Mouse (Mus musculus) mouse embryonic stem cell (cell line): ENCODE measurements around the gene Fcmr.

ENCODE experiments used
- in situ Hi-C, 2 experiments: fragments of 300-500 bp; cut with MboI; formaldehyde crosslinking; loops; 1 replicate in 1 of 2; 3 replicates in 1 of 2; pipeline ENCODE4 v1.14.3; 2019 to 2020; ENCODE audit warnings: low sequenced_read_pairs in 2 of 2, low pct_unique_long_range_greater_than_20kb in 1 of 2, mixed read lengths in 1 of 2; ENCODE audit not compliant: unreplicated experiment in 1 of 2

The Fcmr gene

GRCm38 (mm10) chr1:130854819-130855218, 10.7 kb upstream of the Fcmr start:
- in situ Hi-C loops, result no loop called here

- in situ Hi-C loops, result no loop called here
These were observed 9.7 kb upstream of the Fcmr start for GRCm38 (mm10) chr1:130855723-130856122.

GRCm38 (mm10) chr1:130857456-130857855, 8.0 kb upstream of the Fcmr start:
- in situ Hi-C loops, result no loop called here

- in situ Hi-C loops, result no loop called here
These were observed 1.2 kb upstream of the Fcmr start for GRCm38 (mm10) chr1:130864238-130864637.

GRCm38 (mm10) chr1:130864741-130865140, 728 bp upstream of the Fcmr start:
- in situ Hi-C loops, result no loop called here

- in situ Hi-C loops, result no loop called here
These were observed 7.4 kb downstream of the Fcmr start for GRCm38 (mm10) chr1:130872912-130873311.

- in situ Hi-C loops, result loop anchor here (25.0 kb wide), 1 partner anchor 387 kb away; no protein-coding TSS in a partner anchor
These were observed 9.7 kb downstream of the Fcmr start for GRCm38 (mm10) chr1:130875139-130875538.

GRCm38 (mm10) chr1:130875910-130876309, 10.4 kb downstream of the Fcmr start:
- in situ Hi-C loops, result loop anchor here (25.0 kb wide), 1 partner anchor 386 kb away; no protein-coding TSS in a partner anchor

- in situ Hi-C loops, result loop anchor here (25.0 kb wide), 1 partner anchor 385 kb away; no protein-coding TSS in a partner anchor
These were observed 11.6 kb downstream of the Fcmr start for GRCm38 (mm10) chr1:130876931-130877509.

GRCm38 (mm10) chr1:130877889-130878614, 12.6 kb downstream of the Fcmr start:
- in situ Hi-C loops, result loop anchor here (25.0 kb wide), 1 partner anchor 384 kb away; no protein-coding TSS in a partner anchor

GRCm38 (mm10) chr1:130879927-130880326, 14.5 kb downstream of the Fcmr start:
- in situ Hi-C loops, result loop anchor here (10.0 to 25.0 kb wide), 2 partner anchors 175 to 382 kb away; no protein-coding TSS in a partner anchor

- in situ Hi-C loops, result loop anchor here (10.0 to 25.0 kb wide), 2 partner anchors 172 to 379 kb away; no protein-coding TSS in a partner anchor
These were observed 17.7 kb downstream of the Fcmr start for GRCm38 (mm10) chr1:130883146-130883545.

- in situ Hi-C loops, result loop anchor here (10.0 to 25.0 kb wide), 2 partner anchors 167 to 375 kb away; no protein-coding TSS in a partner anchor
These were observed 21.9 kb downstream of the Fcmr start, which contains the start of gene Il24 for GRCm38 (mm10) chr1:130887354-130887753. Gene Il24, minus strand, starts transcription at chr1:130887454.

- in situ Hi-C loops, result loop anchor here (25.0 kb wide), 1 partner anchor 370 kb away; no protein-coding TSS in a partner anchor
These were observed 27.0 kb downstream of the Fcmr start for GRCm38 (mm10) chr1:130892446-130892845.

- in situ Hi-C loops, result loop anchor here (25.0 kb wide), 1 partner anchor 369 kb away; no protein-coding TSS in a partner anchor
These were observed 28.0 kb downstream of the Fcmr start for GRCm38 (mm10) chr1:130893329-130894040.

- in situ Hi-C loops, result loop anchor here (25.0 kb wide), 1 partner anchor 368 kb away; no protein-coding TSS in a partner anchor
These were observed 29.0 kb downstream of the Fcmr start for GRCm38 (mm10) chr1:130894468-130894867.

- in situ Hi-C loops, result no loop called here
These were observed 37.0 kb downstream of the Fcmr start for GRCm38 (mm10) chr1:130902505-130902904.

- in situ Hi-C loops, result no loop called here
These were observed 46.0 kb downstream of the Fcmr start, which contains the start of gene Il20 for GRCm38 (mm10) chr1:130911401-130912010. Gene Il20, minus strand, starts transcription at chr1:130911451.
